Comparison of ENCODE assay signal across 17 mouse cellular contexts in the genomic region with DNA sequence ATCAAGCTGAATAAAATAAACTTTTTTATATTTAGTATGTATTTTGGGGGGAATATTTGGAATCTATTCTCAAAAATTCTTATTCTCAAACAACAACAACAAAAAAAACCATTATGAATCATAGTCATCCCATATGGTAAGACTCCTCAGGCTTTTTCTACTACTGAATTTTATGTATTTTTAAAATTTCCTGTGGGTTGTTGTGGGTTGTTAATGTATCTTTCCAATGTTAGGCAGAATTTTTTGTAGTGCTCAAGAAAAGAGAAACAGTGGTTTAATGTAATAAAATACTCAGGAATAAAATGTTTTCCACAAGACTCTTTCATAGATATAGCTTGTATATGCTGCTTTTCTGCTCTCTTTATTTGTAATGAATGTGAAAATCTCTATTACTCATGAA.
"Had no signal": no experiment of that assay in that cellular context is flagged by ENCODE, and none has a peak within 500 bp of the region (broad histone marks: within the 10 kb centered on the region; RNA-seq: fewer than 3 reads in every experiment).

No protein-coding gene starts in this region.

- H3K27ac ChIP-seq: neural tube, embryonic 12.5 days; neural tube, embryonic 13.5 days; neural tube, embryonic 15.5 days; stomach, embryonic 15.5 days; stomach, postnatal 0 days had no signal

- H3K36me3 ChIP-seq: neural tube, embryonic 12.5 days; neural tube, embryonic 13.5 days; neural tube, embryonic 15.5 days; stomach, embryonic 15.5 days had no signal

- H3K9me3 ChIP-seq: neural tube, embryonic 12.5 days; neural tube, embryonic 13.5 days; neural tube, embryonic 15.5 days; stomach, embryonic 15.5 days had no signal

- H3K27me3 ChIP-seq: neural tube, embryonic 12.5 days; neural tube, embryonic 13.5 days; neural tube, embryonic 15.5 days; stomach, embryonic 15.5 days had no signal

- H3K4me3 ChIP-seq: neural tube, embryonic 12.5 days; neural tube, embryonic 13.5 days; neural tube, embryonic 15.5 days; stomach, embryonic 15.5 days had no signal

- H3K9ac ChIP-seq: neural tube, embryonic 12.5 days; neural tube, embryonic 13.5 days; neural tube, embryonic 15.5 days; stomach, embryonic 15.5 days had no signal

- DNase-seq: retina, postnatal 1 day; right cerebral cortex, adult 18-20 months; right cerebral cortex, postnatal 14 days; right cerebral cortex, postnatal 25 days; right cerebral cortex, postnatal 4 days; spleen, adult 18-20 months; thymus, adult 18-20 months; thymus, adult 2 months; thymus, postnatal 14 days; thymus, postnatal 25 days; thymus, postnatal 36 days; thymus, postnatal 4 days had no signal

- H3K4me2 ChIP-seq: neural tube, embryonic 12.5 days; neural tube, embryonic 13.5 days; neural tube, embryonic 15.5 days; stomach, embryonic 15.5 days had no signal

- H3K4me1 ChIP-seq: neural tube, embryonic 12.5 days; neural tube, embryonic 13.5 days; neural tube, embryonic 15.5 days; stomach, embryonic 15.5 days had no signal
